Mouse (Mus musculus): ENCODE measurements around the gene Slc5a11. TPM values are rescaled to one million over a fixed set of nuclear protein-coding genes. Genes with fewer than 3 reads are reported as not detected.

Gene Slc5a11
- polyA plus RNA-seq, 1 experiment: 0.50 TPM

DNA sequence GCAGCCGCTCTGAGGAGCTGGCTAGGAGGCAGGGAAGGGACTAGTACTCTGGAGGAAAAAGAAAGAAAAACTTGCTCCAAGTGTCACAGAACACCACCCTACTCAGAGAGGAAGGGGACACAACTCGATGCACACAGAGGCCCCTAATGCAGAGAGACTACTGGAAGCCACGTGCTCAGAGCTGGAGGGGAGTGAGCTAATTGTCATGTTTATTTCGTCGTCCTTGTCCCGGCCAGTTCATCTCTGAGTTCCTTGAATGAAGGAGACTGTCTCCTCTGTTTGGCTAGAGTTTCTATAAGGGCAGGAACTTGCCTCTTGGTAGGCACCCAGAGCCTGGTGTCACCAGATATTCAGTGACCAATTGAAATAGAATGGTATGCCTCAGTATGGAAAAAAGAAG lies 36.8 kb downstream of the Slc5a11 start:
- Histone ChIP-seq H3K4me3 (ENCODE audit: insufficient read depth, low read length) (no peak overlapping the region), H3K4me1 (ENCODE audit: control insufficient read depth, insufficient read depth, low read length) (peaks cover 2% of the 10 kb centered on the region; the same call in 1 of the 2 replicates), H3K27ac (ENCODE audit: insufficient read depth, low read length) (no peak overlapping the region)
- TF ChIP-seq CTCF (IDR thresholded peaks at IDR 0.05; ENCODE audit: extremely low read depth, insufficient read depth, low read length) (no peak), POLR2A (IDR thresholded peaks at IDR 0.05; ENCODE audit: extremely low read depth, insufficient read depth, low read length) (no peak)

DNA sequence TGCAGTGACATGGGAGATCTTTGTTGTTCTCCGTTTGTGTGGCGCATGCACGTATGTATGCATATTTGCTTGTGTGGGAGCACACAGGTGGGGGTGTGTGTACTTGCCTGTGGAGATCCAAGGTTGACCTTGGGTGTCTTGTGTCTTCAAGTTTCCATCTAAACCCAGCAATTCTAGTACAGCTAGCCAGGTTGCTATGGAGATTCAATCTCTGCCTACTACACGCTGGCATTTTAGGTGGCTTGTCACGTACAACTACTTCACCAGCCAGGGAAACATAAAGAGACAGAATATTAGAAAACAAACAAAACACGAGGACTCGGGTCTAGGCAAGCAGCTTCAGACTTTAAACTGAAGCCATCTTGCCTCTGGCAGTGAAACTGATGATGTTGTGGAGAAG lies 38.8 kb downstream of the Slc5a11 start:
- Histone ChIP-seq H3K27ac (ENCODE audit: insufficient read depth, low read length) (no peak overlapping the region), H3K4me1 (ENCODE audit: control insufficient read depth, insufficient read depth, low read length) (peaks cover 2% of the 10 kb centered on the region; the same call in 1 of the 2 replicates), H3K4me3 (ENCODE audit: insufficient read depth, low read length) (no peak overlapping the region)
- no peak for TF ChIP-seq CTCF (IDR thresholded peaks at IDR 0.05; ENCODE audit: extremely low read depth, insufficient read depth, low read length)
- TF ChIP-seq POLR2A (IDR thresholded peaks at IDR 0.05; ENCODE audit: extremely low read depth, insufficient read depth, low read length): no peak

DNA sequence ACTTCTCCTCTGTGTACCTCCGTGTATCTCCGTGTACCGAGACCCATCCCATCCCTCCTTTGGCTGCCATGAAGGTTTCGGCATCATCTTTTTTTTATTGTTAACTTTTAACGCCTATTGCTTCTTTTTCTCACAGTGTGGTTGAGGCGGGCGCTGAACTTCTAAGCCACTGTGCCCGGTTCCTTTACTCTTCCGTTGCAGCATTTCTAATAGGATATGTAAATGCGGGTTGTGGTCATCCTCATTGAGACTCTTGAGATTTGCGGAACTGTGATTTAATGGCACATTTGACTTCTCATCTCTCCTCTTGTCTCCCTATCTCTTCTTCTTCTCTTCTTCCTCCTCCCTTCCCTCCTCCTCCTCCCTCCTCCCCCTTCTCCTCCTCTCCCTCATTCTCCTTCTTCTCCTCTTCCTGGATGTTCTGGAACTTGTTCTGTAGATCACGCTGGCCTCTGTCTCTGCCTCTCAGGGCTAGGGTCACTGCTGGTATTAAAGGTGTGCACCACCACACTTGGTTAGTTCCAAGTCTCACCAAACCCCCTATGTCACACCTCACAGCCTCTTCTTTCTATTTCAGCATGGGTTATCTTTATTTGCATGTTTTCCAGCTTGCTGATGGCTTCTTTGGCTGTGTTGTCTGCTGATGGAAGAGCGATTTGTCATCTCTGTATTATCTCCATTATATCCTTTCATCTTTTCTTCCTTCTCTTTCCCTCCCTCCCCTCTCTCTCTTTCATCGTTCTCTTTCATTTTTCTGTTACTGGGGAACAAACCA lies 39.8 kb downstream of the Slc5a11 start:
- H3K27ac ChIP-seq (ENCODE audit: insufficient read depth, low read length): no peak overlapping the region

DNA sequence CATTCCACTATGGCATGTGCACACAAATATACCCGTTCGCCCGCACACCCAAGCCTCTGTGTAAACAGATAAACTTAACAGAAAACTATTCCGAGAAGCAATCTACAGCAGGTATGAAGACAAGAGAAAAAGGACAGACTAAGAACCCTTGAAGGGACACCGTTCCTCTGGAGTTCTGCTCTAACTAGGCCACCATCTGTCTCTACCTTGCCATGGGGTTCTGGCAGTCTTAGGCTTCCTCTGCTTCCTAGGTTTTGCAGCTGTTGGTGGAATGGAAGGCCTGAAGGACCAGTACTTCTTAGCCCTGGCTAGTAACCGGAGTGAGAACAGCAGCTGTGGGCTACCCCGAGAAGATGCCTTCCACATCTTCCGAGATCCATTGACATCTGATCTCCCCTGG lies 43.5 kb downstream of the Slc5a11 start:
- H3K4me3 ChIP-seq (ENCODE audit: insufficient read depth, low read length): no peak overlapping the region
- TF ChIP-seq CTCF (IDR thresholded peaks at IDR 0.05; ENCODE audit: extremely low read depth, insufficient read depth, low read length) (no peak), POLR2A (IDR thresholded peaks at IDR 0.05; ENCODE audit: extremely low read depth, insufficient read depth, low read length) (no peak)

More for the DNA sequence above, 39.8 kb downstream of the Slc5a11 start:
- TF ChIP-seq POLR2A (IDR thresholded peaks at IDR 0.05; ENCODE audit: extremely low read depth, insufficient read depth, low read length) (no peak), CTCF (IDR thresholded peaks at IDR 0.05; ENCODE audit: extremely low read depth, insufficient read depth, low read length) (no peak)
- peaks cover 2% of the 10 kb centered on the region; the same call in 1 of the 2 replicates for H3K4me1 ChIP-seq (ENCODE audit: control insufficient read depth, insufficient read depth, low read length)
- no peak overlapping the region for H3K4me3 ChIP-seq (ENCODE audit: insufficient read depth, low read length)

DNA sequence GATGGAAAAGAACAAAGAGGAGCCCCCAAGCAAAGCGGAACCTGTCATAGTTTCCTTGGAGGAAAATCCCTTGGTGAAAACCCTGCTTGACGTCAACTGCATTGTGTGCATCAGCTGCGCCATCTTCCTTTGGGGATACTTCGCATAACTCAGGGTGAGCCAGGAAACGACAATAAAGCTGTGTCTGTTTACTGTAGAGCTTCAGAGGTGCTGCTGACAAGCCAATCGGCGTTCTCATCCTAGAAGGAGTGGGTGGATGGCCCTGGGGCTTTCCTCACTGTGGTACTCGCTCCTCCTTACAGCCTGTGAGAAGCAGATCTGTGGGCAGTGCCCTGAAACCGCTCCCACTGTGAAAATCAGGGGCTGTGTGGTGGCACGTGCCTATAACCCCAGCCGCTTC lies 58.5 kb downstream of the Slc5a11 start:
- Histone ChIP-seq H3K4me3 (ENCODE audit: insufficient read depth, low read length) (no peak overlapping the region), H3K4me1 (ENCODE audit: control insufficient read depth, insufficient read depth, low read length) (no peaks in the 10 kb centered on the region), H3K27ac (ENCODE audit: insufficient read depth, low read length) (no peak overlapping the region)
- no peak for TF ChIP-seq POLR2A (IDR thresholded peaks at IDR 0.05; ENCODE audit: extremely low read depth, insufficient read depth, low read length)
- TF ChIP-seq CTCF (IDR thresholded peaks at IDR 0.05; ENCODE audit: extremely low read depth, insufficient read depth, low read length): no peak

More for the DNA sequence above, 43.5 kb downstream of the Slc5a11 start:
- Histone ChIP-seq H3K4me1 (ENCODE audit: control insufficient read depth, insufficient read depth, low read length) (peaks cover 2% of the 10 kb centered on the region; the same call in 1 of the 2 replicates), H3K27ac (ENCODE audit: insufficient read depth, low read length) (no peak overlapping the region)

DNA sequence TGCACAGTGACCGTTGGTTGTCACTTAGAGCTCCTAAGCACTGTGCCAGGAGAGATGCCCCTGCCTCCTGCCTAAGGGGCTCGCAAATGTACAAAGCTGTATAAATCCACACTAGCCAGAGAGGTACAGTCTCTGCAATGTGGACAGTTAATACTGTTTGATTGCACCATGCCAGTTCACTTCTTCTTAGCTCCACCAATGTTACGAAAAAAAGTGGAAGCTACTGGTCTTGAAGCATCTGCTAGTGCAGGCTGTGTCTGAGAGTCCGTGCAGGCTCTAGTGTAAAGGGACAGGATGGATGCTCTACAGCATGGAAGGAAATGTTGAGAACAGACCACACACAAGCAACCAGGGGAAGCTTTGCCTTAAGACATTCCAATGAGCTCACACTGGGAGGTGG lies 62.0 kb downstream of the Slc5a11 start:
- Histone ChIP-seq H3K4me1 (ENCODE audit: control insufficient read depth, insufficient read depth, low read length) (no peaks in the 10 kb centered on the region), H3K4me3 (ENCODE audit: insufficient read depth, low read length) (no peak overlapping the region), H3K27ac (ENCODE audit: insufficient read depth, low read length) (no peak overlapping the region)
- no peak for TF ChIP-seq POLR2A (IDR thresholded peaks at IDR 0.05; ENCODE audit: extremely low read depth, insufficient read depth, low read length)
- no peak for TF ChIP-seq CTCF (IDR thresholded peaks at IDR 0.05; ENCODE audit: extremely low read depth, insufficient read depth, low read length)

DNA sequence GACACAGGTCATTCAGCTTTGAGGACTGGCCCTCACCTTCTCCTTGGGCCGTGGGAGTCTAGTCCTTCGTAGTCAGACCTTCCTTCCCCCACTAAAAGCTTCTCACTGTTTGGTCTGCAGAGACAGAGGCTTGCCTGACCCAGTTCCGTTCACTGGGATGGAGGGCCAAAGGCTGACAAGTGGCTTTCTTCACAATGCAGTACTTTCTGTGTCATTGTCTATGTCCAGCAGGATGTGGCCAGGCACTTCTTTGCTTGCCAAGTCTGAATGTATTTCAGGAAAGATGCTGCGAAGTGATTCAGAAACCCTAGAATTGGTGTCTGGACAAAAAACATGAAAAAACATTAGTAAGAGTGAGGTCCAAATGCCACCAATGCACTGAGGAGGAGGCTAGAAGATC lies 65.2 kb downstream of the Slc5a11 start:
- no peak for TF ChIP-seq CTCF (IDR thresholded peaks at IDR 0.05; ENCODE audit: extremely low read depth, insufficient read depth, low read length)
- no peak for TF ChIP-seq POLR2A (IDR thresholded peaks at IDR 0.05; ENCODE audit: extremely low read depth, insufficient read depth, low read length)
- Histone ChIP-seq H3K4me1 (ENCODE audit: control insufficient read depth, insufficient read depth, low read length) (no peaks in the 10 kb centered on the region; the same call in 1 of the 2 replicates), H3K4me3 (ENCODE audit: insufficient read depth, low read length) (no peak overlapping the region), H3K27ac (ENCODE audit: insufficient read depth, low read length) (no peak overlapping the region)

DNA sequence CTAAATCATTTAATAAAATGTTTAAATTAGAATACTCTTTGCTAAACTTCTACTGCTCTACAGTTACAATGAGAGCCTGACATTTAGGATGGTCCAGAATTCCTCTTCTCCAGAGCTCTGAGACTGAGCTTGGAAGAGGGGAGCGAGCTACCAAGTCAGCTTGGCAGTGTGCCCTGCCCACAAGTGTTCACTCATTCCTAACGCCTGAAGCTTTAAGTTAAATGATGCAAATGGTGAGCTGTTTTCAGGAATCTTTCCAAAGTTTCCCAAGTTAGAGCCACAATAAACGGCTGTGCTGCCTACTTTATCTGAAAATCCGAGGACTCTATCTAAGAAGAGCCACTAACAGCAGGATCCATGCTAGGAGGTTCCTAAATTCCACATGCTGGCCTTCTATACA lies 69.2 kb downstream of the Slc5a11 start:
- no peak overlapping the region for H3K4me3 ChIP-seq (ENCODE audit: insufficient read depth, low read length)
- TF ChIP-seq POLR2A (IDR thresholded peaks at IDR 0.05; ENCODE audit: extremely low read depth, insufficient read depth, low read length): no peak
- no peak for TF ChIP-seq CTCF (IDR thresholded peaks at IDR 0.05; ENCODE audit: extremely low read depth, insufficient read depth, low read length)
- H3K27ac ChIP-seq (ENCODE audit: insufficient read depth, low read length): no peak overlapping the region
- H3K4me1 ChIP-seq (ENCODE audit: control insufficient read depth, insufficient read depth, low read length): peaks cover 3% of the 10 kb centered on the region

DNA sequence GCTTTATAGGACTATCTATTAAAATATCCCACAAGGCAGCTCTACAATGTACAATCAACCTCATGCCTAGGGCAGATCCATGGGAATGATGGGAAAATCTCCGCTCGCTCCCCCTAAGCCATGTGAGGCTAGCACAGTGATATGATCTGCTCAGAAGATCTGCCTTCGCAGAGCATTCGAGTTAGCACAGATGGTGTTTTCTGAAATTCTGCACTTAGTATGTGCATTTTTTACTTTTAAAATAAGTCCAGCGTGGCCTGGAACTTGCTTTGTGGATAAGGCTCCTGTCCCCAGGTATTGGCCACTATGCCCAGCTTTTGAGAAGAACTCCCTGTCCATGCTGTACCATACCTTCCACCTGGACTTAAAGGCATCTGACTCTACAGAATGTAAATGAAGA lies 71.3 kb downstream of the Slc5a11 start:
- no peak overlapping the region for H3K27ac ChIP-seq (ENCODE audit: insufficient read depth, low read length)
- peaks cover 3% of the 10 kb centered on the region for H3K4me1 ChIP-seq (ENCODE audit: control insufficient read depth, insufficient read depth, low read length)
- TF ChIP-seq POLR2A (IDR thresholded peaks at IDR 0.05; ENCODE audit: extremely low read depth, insufficient read depth, low read length) (no peak), CTCF (IDR thresholded peaks at IDR 0.05; ENCODE audit: extremely low read depth, insufficient read depth, low read length) (no peak)
- H3K4me3 ChIP-seq (ENCODE audit: insufficient read depth, low read length): no peak overlapping the region

DNA sequence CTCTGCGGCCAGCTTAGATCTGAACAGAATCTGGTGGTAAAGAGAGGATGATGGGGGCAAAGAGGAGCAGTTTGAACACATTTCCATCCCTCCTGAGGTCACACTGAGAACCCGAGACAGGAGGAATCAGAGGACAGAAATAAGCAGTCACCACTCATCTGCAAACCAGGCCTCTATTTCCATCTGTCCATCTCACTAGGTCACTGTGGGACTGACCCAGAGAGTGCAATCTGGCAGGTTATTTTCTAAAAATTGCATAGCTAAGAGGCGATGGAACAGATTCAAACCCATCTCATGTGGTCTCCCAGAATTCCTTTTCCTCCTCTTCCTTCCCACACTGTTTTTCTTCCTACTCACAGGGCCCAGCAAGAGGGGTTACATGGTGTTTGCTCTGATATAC lies 73.3 kb downstream of the Slc5a11 start:
- Histone ChIP-seq H3K27ac (ENCODE audit: insufficient read depth, low read length) (no peak overlapping the region), H3K4me3 (ENCODE audit: insufficient read depth, low read length) (no peak overlapping the region), H3K4me1 (ENCODE audit: control insufficient read depth, insufficient read depth, low read length) (peaks cover 3% of the 10 kb centered on the region)
- TF ChIP-seq CTCF (IDR thresholded peaks at IDR 0.05; ENCODE audit: extremely low read depth, insufficient read depth, low read length) (no peak), POLR2A (IDR thresholded peaks at IDR 0.05; ENCODE audit: extremely low read depth, insufficient read depth, low read length) (no peak)

All from cortical plate, adult 2 months (tissue).